Mouse (Mus musculus): ENCODE results near the gene Kat6b.
"Not testable (repeated sequence)": the region's sequence is repeated elsewhere in the genome, so short reads cannot be mapped to it uniquely, and the experiment has no call there.

The Kat6b gene

GRCm38 (mm10) chr14:21481231-21481630 lies at the start of gene Kat6b:
Kat6b (plus strand) TSS chr14:21481434.
- DNase-seq: no peak

- DNase-seq: no peak
These were observed 47.8 kb upstream of the Kat6b start for GRCm38 (mm10) chr14:21433415-21433814.

GRCm38 (mm10) chr14:21433995-21434394 lies 47.2 kb upstream of the Kat6b start:
- DNase-seq: no peak

GRCm38 (mm10) chr14:21434686-21435085 lies 46.5 kb upstream of the Kat6b start:
- DNase-seq: no peak

GRCm38 (mm10) chr14:21439785-21440184 lies 41.4 kb upstream of the Kat6b start:
- DNase-seq: no peak

- no peak for DNase-seq
These were observed 40.7 kb upstream of the Kat6b start for GRCm38 (mm10) chr14:21440526-21440925.

GRCm38 (mm10) chr14:21441772-21442533 lies 39.3 kb upstream of the Kat6b start:
- no peak for DNase-seq

GRCm38 (mm10) chr14:21452581-21452980 lies 28.7 kb upstream of the Kat6b start:
- DNase-seq: no peak

- DNase-seq: no peak
These were observed 27.3 kb upstream of the Kat6b start for GRCm38 (mm10) chr14:21453896-21454295.

GRCm38 (mm10) chr14:21455654-21456350 lies 25.4 kb upstream of the Kat6b start:
- DNase-seq: no peak

GRCm38 (mm10) chr14:21456526-21456925 lies 24.7 kb upstream of the Kat6b start:
- DNase-seq: no peak

- no peak for DNase-seq
These were observed 23.4 kb upstream of the Kat6b start for GRCm38 (mm10) chr14:21457876-21458275.

- no peak for DNase-seq
These were observed 22.5 kb upstream of the Kat6b start for GRCm38 (mm10) chr14:21458696-21459095.

GRCm38 (mm10) chr14:21459163-21459562 lies 22.1 kb upstream of the Kat6b start:
- DNase-seq: no peak

- DNase-seq: no peak
These were observed 18.8 kb upstream of the Kat6b start for GRCm38 (mm10) chr14:21462398-21462797.

- no peak for DNase-seq
These were observed 18.0 kb upstream of the Kat6b start for GRCm38 (mm10) chr14:21463117-21463712.

- no peak for DNase-seq
These were observed 10.8 kb upstream of the Kat6b start for GRCm38 (mm10) chr14:21470386-21470785.

- no peak for DNase-seq
These were observed 9.3 kb upstream of the Kat6b start for GRCm38 (mm10) chr14:21471975-21472374.

GRCm38 (mm10) chr14:21474593-21475132 lies 6.6 kb upstream of the Kat6b start:
- not testable (repeated sequence) for DNase-seq

- DNase-seq: no peak
These were observed 4.1 kb upstream of the Kat6b start for GRCm38 (mm10) chr14:21477181-21477580.

GRCm38 (mm10) chr14:21479566-21479965 lies 1.7 kb upstream of the Kat6b start:
- no peak for DNase-seq

- no peak for DNase-seq
These were observed 1.0 kb upstream of the Kat6b start for GRCm38 (mm10) chr14:21480191-21480590.

GRCm38 (mm10) chr14:21484199-21484598 lies 3.0 kb downstream of the Kat6b start:
- no peak for DNase-seq

- no peak for DNase-seq
These were observed 3.5 kb downstream of the Kat6b start for GRCm38 (mm10) chr14:21484693-21485092.
